Mouse (Mus musculus) cortical plate, adult 2 months (tissue): ENCODE results near the gene Sptbn4.

Experiments used
- CTCF ChIP-seq: fragments of 200-500 bp; IDR thresholded peaks from 2 replicates; pipeline ENCODE4 v1.5.1; 2011; ENCODE audit warnings: mild to moderate bottlenecking, control low read depth, low read length; ENCODE audit not compliant: insufficient read depth; ENCODE audit errors: extremely low read depth
- POLR2A ChIP-seq: fragments of 200-500 bp; IDR thresholded peaks from 2 replicates; pipeline ENCODE4 v1.6.1; 2011; ENCODE audit warnings: mild to moderate bottlenecking, low read length, control low read depth; ENCODE audit not compliant: insufficient read depth; ENCODE audit errors: extremely low read depth

DNA sequence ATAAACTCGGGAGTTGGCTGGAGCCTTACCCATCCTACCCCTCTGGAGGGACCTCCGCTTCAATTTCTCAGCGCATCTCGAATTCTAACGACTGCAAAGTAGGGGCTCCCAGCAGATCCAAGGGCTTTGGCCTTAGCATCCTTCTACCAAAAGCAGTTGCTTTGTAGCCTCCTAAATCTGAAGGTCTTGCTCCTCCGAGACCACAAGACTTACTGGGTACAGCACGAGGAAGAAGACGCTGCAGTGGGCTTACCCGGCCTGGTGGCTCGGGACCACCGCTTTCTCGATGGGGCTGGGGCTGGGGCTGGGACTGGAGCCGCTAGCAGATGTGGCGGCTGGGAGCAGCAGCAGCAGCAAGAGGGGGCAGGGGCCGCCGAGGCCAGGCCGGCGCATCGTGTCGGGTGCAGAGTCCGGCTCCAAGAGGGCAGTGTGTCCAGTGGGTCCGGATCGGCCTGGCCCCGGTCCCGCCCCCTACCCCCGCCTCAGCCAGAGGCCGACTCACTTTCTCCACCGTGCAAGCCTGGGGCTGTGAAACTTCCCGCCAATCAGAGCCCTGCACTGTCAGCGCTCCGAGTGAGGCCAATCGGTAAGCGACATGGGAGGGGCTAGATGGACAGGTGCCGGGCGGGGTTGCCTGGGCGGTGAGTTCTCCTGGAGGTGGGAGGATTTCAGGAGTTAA lies 110.2 kb downstream of the Sptbn4 start, which contains the start of gene Ltbp4:
- no peak for TF ChIP-seq CTCF
- no peak for TF ChIP-seq POLR2A
